Mouse (Mus musculus) granulocyte monocyte progenitor cell, adult 5-6 weeks (primary cell): ENCODE data around the gene Cel. TPM values are rescaled to one million over a fixed set of nuclear protein-coding genes. Genes with fewer than 3 reads are reported as not detected.

Source experiments
- ATAC-seq: replicated peaks from 2 replicates; pipeline ENCODE4 v1.8.0; 2016; ENCODE audit warnings: mild to moderate bottlenecking, moderate TSS enrichment, inconsistent platforms; ENCODE audit not compliant: poor library complexity, severe bottlenecking
- total RNA-seq, 2 experiments: library from RNA; stranded (forward) in 1 of 2; stranded (reverse) in 1 of 2; fragments of 200-712, 200-1000 nt in 1 of 2; fragments of >200 nt in 1 of 2; fragmentation: Nextera tagmentation in 1 of 2; gene quantifications; 2 replicates each; pipeline ENCODE4 v1.2.3; 2014 to 2017

Gene Cel
- total RNA-seq, 2 experiments from 2014 or later: not detected

GRCm38 (mm10) chr2:28588574-28588973 is 25.4 kb upstream of the Cel start:
- no peak for ATAC-seq

DNA sequence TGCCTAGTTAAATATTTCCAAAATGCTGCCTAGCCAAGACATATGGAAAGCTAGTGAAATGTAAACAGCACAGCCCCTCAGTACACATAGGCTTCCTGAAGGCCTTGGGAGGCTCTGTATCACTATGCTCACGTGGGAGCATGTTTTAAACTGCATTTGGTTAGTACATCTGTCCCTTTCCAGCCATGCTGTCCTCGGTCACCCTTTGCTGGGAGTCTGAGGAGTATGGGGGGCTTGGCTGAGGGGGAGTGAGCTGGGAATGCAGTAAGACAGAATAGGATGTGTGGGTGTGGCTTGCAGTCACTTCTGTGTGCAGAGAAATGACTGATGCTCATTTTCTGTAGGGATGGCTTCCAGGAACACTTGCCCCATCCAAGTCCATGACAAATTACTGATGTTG is 22.5 kb upstream of the Cel start:
- ATAC-seq: no peak

DNA sequence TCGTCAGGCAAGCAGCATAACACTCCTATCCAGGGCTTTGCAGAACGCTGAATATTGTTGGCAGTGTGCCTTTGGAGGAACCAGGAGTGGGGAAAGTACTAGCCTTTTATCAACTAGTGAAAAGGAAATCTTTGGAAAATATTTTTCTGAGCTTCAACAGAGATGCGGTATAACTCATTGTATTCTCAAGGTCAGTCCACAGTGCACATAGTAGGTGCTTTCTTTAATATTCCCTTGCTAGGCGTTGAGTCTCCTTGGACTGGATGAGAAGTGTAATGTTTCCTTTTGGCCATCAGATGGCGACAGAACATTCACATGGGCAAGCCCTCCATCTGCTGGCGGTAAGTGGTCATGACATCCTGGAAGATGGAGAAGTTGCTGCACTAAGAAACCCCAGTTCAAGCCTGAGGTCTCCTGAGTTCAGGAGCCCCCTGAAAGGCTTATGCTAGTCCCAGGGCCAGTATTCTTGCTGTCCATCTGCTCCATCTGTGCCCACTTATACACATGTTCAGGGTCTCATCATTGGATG is 21.9 kb upstream of the Cel start:
- peak; percentile 75 for ATAC-seq

GRCm38 (mm10) chr2:28583651-28584050 is 20.4 kb upstream of the Cel start, which contains the start of gene Gtf3c5:
Gene Gtf3c5 (minus strand): TSS chr2:28583751.
- no peak for ATAC-seq

- peak; percentile 83 for ATAC-seq
Observed at GRCm38 (mm10) chr2:28582647-28583353, 19.6 kb upstream of the Cel start.

DNA sequence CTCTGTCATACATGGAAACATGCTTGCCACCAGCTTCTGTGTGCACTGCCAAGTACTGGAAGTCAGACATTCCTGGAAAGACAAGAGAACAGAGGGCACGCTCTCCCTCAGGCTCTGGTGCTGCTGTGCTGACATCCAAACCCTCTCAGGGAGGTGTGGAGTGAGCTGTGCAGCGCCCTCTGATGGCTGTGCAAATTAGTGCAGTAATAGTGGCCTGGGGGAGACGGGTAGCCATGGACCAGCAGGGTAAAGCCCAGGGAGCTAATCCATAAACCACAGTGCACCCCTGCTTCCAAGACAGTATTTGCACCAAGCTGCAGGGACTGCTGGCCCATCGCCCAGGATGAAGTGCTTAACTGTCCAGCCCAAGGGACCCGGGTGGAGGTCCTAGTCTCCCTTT is 14.8 kb upstream of the Cel start:
- ATAC-seq: peak; percentile 50

DNA sequence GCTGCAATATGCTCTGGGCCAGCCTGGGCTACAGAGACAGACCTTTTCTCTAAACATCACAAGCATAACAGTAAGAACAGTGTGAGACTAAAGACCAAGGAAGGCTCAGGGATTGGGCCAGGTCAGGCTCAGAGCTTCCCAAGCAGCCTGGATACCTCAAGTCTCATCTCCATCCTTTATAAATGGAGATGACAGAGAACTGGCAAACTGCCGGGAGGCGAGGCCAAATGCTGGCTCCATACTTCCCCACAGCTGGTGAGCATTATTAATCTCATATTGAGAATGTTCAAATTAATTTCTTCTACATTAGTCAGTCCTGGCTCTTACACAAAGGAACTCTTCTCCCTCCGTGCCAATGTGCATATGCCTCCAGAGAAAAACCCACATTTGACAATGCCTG is 13.6 kb upstream of the Cel start:
- ATAC-seq: no peak

DNA sequence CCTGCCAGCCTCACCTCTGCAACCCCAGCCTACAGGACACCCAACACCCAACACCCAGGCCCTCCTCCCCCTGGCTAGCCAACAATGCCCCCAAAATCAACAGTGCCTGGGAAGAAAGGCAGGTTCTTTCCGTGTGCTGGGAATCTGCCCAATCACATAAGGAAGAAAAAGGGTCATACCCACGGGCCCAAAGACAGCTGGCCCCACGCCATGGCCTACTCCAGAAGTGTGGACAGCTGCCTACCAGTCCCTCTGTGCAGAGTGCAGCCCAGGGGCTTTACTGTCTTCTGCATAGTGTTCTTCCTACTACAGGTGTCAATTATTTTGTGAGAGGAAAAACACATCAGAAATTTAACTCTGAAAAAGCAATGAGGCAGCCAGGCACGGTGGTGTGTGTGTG is 12.1 kb upstream of the Cel start:
- ATAC-seq: no peak

- ATAC-seq: no peak
Observed at GRCm38 (mm10) chr2:28569903-28570302, 6.7 kb upstream of the Cel start.

GRCm38 (mm10) chr2:28566545-28566944 is 3.3 kb upstream of the Cel start:
- ATAC-seq: no peak

GRCm38 (mm10) chr2:28564380-28564779 is 1.2 kb upstream of the Cel start:
- no peak for ATAC-seq

DNA sequence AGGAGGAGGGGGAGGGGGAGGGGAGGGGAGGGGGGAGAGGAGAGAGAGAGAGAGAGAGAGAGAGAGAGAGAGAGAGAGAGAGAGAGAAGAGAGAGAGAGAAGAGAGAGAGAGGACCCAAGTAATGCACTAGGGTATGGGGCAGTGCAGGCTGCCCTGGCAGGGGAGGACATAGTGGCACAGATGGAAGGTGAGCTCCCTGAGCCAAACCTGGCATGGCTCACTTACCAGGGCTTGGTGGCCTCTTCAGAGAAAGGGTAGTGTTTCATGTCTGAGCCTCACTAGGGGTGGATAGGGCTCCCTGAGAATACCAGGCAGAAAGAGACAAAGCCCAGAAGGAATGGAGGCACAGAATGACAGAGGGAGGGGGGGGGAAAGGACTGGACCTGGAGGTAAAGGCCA is 627 bp upstream of the Cel start:
- ATAC-seq: no peak

DNA sequence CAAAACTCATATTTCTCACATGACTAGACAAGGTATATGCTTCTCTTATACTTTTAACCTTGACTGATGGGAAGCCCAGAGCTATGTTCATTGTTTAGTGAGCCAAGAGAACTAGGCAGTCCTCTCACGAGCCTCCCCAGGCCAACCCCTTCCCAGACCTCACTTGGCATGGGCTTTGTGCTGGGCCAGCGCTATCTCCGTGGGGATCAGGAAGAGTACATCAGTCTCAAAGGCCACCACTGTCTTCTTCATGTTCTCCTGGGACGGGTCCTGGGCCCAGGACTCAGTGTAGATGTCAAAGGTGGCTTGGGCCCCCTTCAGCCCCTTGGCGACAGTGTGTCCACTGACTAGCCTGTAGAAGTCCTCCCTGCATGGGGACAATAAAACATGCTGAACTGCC is 5.8 kb downstream of the Cel start:
- ATAC-seq: no peak

- ATAC-seq: no peak
Observed at GRCm38 (mm10) chr2:28552301-28552700, 10.9 kb downstream of the Cel start.

DNA sequence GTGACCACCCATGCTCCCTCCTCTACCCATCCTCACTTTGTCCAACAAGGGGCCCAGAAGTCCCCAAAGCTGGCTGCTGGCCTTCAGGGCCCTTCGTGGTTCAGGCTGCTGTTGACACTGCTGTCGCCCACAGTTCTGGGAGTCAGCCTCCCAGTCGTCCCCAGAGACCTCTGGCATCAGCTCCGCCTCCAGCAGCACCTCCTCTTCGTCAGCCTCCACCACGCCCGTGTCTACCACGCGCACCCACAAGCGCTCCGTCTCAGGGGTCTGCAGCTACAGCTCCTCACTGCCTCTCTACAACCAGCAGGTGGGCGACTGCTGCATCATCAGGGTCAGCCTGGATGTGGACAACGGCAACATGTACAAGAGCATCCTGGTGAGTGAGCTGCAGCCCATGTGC is 14.0 kb downstream of the Cel start:
- ATAC-seq: no peak

GRCm38 (mm10) chr2:28547237-28548172 is 15.7 kb downstream of the Cel start:
- ATAC-seq: peak; percentile 78

DNA sequence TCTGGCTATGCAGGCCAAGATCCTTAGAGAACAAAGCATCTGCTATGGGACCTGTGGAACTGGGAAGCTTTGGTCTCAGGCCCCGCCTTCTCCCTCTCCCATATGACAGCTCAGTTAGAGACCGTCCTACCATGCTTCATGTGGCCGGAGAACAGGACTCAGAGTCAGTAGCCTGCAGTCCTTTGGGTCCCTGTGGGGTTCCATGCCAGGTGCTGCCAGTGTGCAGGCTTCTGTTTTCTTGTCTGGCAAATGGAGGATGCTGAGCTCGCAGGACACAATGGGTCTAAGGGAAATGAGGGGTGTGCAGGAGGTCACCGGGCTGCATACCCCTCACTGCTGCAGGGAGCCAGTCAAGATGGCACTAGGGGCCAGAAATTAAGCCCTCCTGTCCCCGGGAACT is 16.6 kb downstream of the Cel start:
- ATAC-seq: no peak

DNA sequence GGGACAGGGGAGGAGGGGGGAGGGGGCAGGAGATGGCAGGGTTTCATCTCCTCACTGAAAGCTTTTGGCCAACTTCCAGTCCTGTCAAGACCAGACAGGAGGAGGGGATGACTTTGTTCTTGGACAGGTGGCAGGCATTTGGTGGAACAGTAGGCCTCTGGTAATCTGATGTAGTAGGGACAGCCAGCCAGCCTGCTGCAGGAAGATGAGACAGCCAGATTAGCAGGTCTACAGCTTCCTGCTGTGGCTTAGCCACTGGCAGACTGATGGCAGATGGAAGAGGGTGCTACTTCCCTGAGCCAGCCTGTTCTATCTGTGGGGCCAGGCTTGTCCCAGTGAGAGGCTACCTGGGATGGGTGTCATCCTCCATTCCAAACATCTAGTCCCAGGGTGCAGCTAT is 17.2 kb downstream of the Cel start:
- ATAC-seq: peak; percentile 44

GRCm38 (mm10) chr2:28543894-28544293 is 19.3 kb downstream of the Cel start:
- ATAC-seq: no peak

- ATAC-seq: no peak
Observed at GRCm38 (mm10) chr2:28540587-28541227, 22.5 kb downstream of the Cel start.

- ATAC-seq: peak; percentile 95
Observed at GRCm38 (mm10) chr2:28539949-28540348, 23.3 kb downstream of the Cel start.
